Mouse (Mus musculus) cerebellum, adult 11 months (tissue): ENCODE data around the gene Rnf144b.
A peak's percentile ranks its signal among the peaks of the same experiment; 100 is the strongest.

Source experiments
- DNase-seq: peaks from one replicate; pipeline ENCODE4 v3.0.0; 2022

The Rnf144b gene

GRCm38 (mm10) chr13:47268227-47268626, 145.8 kb downstream of the Rnf144b start:
- DNase-seq = no peak

GRCm38 (mm10) chr13:47272928-47273327, 150.5 kb downstream of the Rnf144b start:
- DNase-seq = no peak

GRCm38 (mm10) chr13:47273487-47273886, 151.0 kb downstream of the Rnf144b start:
- no peak for DNase-seq

- no peak for DNase-seq
Observed at GRCm38 (mm10) chr13:47274139-47274538, 151.7 kb downstream of the Rnf144b start.

- no peak for DNase-seq
Observed at GRCm38 (mm10) chr13:47277000-47277823, 154.8 kb downstream of the Rnf144b start.

- DNase-seq = no peak
Observed at GRCm38 (mm10) chr13:47277824-47278290, 155.4 kb downstream of the Rnf144b start.

GRCm38 (mm10) chr13:47282221-47282620, 159.8 kb downstream of the Rnf144b start:
- DNase-seq = no peak

- peak; percentile 53 for DNase-seq
Observed at GRCm38 (mm10) chr13:47288449-47288848, 166.0 kb downstream of the Rnf144b start.

- no peak for DNase-seq
Observed at GRCm38 (mm10) chr13:47296465-47296864, 174.0 kb downstream of the Rnf144b start.
